ENCODE assay signal across 15 mouse cellular contexts in the genomic region with DNA sequence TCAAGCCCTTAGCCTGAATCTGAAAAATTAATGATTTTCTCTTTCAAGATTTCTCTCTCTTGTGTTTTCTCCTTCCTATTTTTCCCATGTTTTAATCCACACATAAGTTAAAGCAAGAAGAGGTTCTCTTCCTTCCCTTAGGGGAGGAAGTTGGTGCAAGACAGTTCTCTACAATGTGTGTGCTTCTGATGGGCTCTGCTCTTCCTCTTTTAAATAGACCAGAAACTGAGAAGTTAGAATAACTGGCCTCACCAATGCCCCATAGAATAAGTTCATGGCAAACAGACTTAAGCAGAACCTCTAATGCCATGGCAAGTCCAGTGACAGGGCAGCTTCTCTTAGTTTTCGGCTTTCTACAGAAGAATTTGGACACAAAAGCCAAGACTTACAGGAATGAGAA.
"Had no signal": no experiment of that assay in that cellular context is flagged by ENCODE, and none has a peak within 500 bp of the region (broad histone marks: within the 10 kb centered on the region; RNA-seq: fewer than 3 reads in every experiment).

No protein-coding gene starts in this region.

- H3K4me3 ChIP-seq: left cerebral cortex, adult 2 months; limb, embryonic 10.5 days; liver, embryonic 15.5 days; midbrain, embryonic 12.5 days; neural tube, embryonic 15.5 days; stomach, embryonic 15.5 days had no signal

- H3K27me3 ChIP-seq: liver, embryonic 15.5 days; midbrain, embryonic 12.5 days; neural tube, embryonic 15.5 days; stomach, embryonic 15.5 days had no signal

- H3K4me1 ChIP-seq: neural tube, embryonic 15.5 days; stomach, embryonic 15.5 days had no signal

- H3K9me3 ChIP-seq: limb, embryonic 10.5 days; liver, embryonic 15.5 days; midbrain, embryonic 12.5 days; neural tube, embryonic 15.5 days; stomach, embryonic 15.5 days had no signal

- H3K36me3 ChIP-seq: limb, embryonic 10.5 days; liver, embryonic 15.5 days; midbrain, embryonic 12.5 days; neural tube, embryonic 15.5 days; stomach, embryonic 15.5 days had no signal

- H3K9ac ChIP-seq: liver, embryonic 15.5 days; midbrain, embryonic 12.5 days; neural tube, embryonic 15.5 days; stomach, embryonic 15.5 days had no signal

- H3K27ac ChIP-seq: left cerebral cortex, adult 2 months; limb, embryonic 10.5 days; liver, embryonic 15.5 days; midbrain, embryonic 12.5 days; neural tube, embryonic 15.5 days; stomach, embryonic 15.5 days had no signal

- H3K4me2 ChIP-seq: liver, embryonic 11.5 days; liver, embryonic 15.5 days; midbrain, embryonic 12.5 days; neural tube, embryonic 15.5 days; stomach, embryonic 15.5 days had no signal

- DNase-seq: kidney, adult 8-10 months; kidney, postnatal 25 days; lung, adult 2 months; lung, postnatal 10 days; lung, postnatal 4 days; right cerebral cortex, postnatal 4 days; spleen, adult 18-20 months; thymus, postnatal 4 days had no signal
